Mouse (Mus musculus) T-helper 17 cell (primary cell): ENCODE measurements around the gene Col25a1.

Source experiments
- in situ Hi-C, 2 experiments: fragments of 300-600 bp; cut with MboI, MseI; formaldehyde crosslinking; loops; 1 replicate in 1 of 2; 2 replicates in 1 of 2; pipeline ENCODE4 v1.15.1; 2025; ENCODE audit warnings: high pct_unique_total_duplicates in 2 of 2

Gene Col25a1

GRCm38 (mm10) chr3:130370167-130370566, 238.9 kb downstream of the Col25a1 start:
- in situ Hi-C loops: loop anchor here in 1 of 2 experiments (5.0 to 25.0 kb wide), 2 partner anchors 268 to 492 kb away; no protein-coding TSS in a partner anchor

GRCm38 (mm10) chr3:130373145-130373544, 241.8 kb downstream of the Col25a1 start:
- in situ Hi-C loops: loop anchor here in 1 of 2 experiments (5.0 to 25.0 kb wide), 2 partner anchors 271 to 489 kb away; no protein-coding TSS in a partner anchor

- in situ Hi-C loops: loop anchor here in 1 of 2 experiments (5.0 to 25.0 kb wide), 3 partner anchors 272 to 988 kb away; no protein-coding TSS in a partner anchor
Measured at GRCm38 (mm10) chr3:130374620-130375341, 243.5 kb downstream of the Col25a1 start.

GRCm38 (mm10) chr3:130377786-130378185, 246.5 kb downstream of the Col25a1 start:
- in situ Hi-C loops: loop anchor here in 1 of 2 experiments (25.0 kb wide), 1 partner anchor 985 kb away; no protein-coding TSS in a partner anchor

- in situ Hi-C loops: loop anchor here in 1 of 2 experiments (25.0 kb wide), 1 partner anchor 984 kb away; no protein-coding TSS in a partner anchor
Measured at GRCm38 (mm10) chr3:130378626-130379025, 247.3 kb downstream of the Col25a1 start.

GRCm38 (mm10) chr3:130380299-130380845, 249.1 kb downstream of the Col25a1 start:
- in situ Hi-C loops: loop anchor here in 1 of 2 experiments (25.0 kb wide), 1 partner anchor 982 kb away; no protein-coding TSS in a partner anchor

- in situ Hi-C loops: loop anchor here in 1 of 2 experiments (25.0 kb wide), 1 partner anchor 981 kb away; no protein-coding TSS in a partner anchor
Measured at GRCm38 (mm10) chr3:130381691-130382090, 250.4 kb downstream of the Col25a1 start.

GRCm38 (mm10) chr3:130385856-130386255, 254.6 kb downstream of the Col25a1 start:
- in situ Hi-C loops: loop anchor here in 1 of 2 experiments (25.0 kb wide), 1 partner anchor 976 kb away; no protein-coding TSS in a partner anchor

- in situ Hi-C loops: loop anchor here in 1 of 2 experiments (25.0 kb wide), 1 partner anchor 975 kb away; no protein-coding TSS in a partner anchor
Measured at GRCm38 (mm10) chr3:130387156-130387555, 255.9 kb downstream of the Col25a1 start.

GRCm38 (mm10) chr3:130389261-130389975, 258.1 kb downstream of the Col25a1 start:
- in situ Hi-C loops: loop anchor here in 1 of 2 experiments (25.0 kb wide), 1 partner anchor 973 kb away; no protein-coding TSS in a partner anchor

- in situ Hi-C loops: loop anchor here in 1 of 2 experiments (25.0 kb wide), 1 partner anchor 966 kb away; no protein-coding TSS in a partner anchor
Measured at GRCm38 (mm10) chr3:130396636-130397035, 265.3 kb downstream of the Col25a1 start.

- in situ Hi-C loops: no loop called here
Measured at GRCm38 (mm10) chr3:130400716-130401559, 269.6 kb downstream of the Col25a1 start.

- in situ Hi-C loops: no loop called here
Measured at GRCm38 (mm10) chr3:130401560-130401852, 270.2 kb downstream of the Col25a1 start.

- in situ Hi-C loops: no loop called here
Measured at GRCm38 (mm10) chr3:130404525-130405409, 273.5 kb downstream of the Col25a1 start.

GRCm38 (mm10) chr3:130407201-130407600, 275.9 kb downstream of the Col25a1 start:
- in situ Hi-C loops: no loop called here

GRCm38 (mm10) chr3:130413239-130413638, 281.9 kb downstream of the Col25a1 start:
- in situ Hi-C loops: no loop called here

GRCm38 (mm10) chr3:130418951-130419350, 287.6 kb downstream of the Col25a1 start:
- in situ Hi-C loops: no loop called here

- in situ Hi-C loops: loop anchor here in 1 of 2 experiments (10.0 kb wide), 1 partner anchor 574 kb away; no protein-coding TSS in a partner anchor
Measured at GRCm38 (mm10) chr3:130428796-130429195, 297.5 kb downstream of the Col25a1 start.

- in situ Hi-C loops: no loop called here
Measured at GRCm38 (mm10) chr3:130430052-130430451, 298.8 kb downstream of the Col25a1 start.

GRCm38 (mm10) chr3:130432818-130433217, 301.5 kb downstream of the Col25a1 start:
- in situ Hi-C loops: no loop called here
